Mouse (Mus musculus) 416B (cell line): ENCODE measurements around the gene Hsp90ab1.

Experiments used
- DNase-seq: peaks from one replicate; pipeline ENCODE4 v3.0.0; 2011; ENCODE audit warnings: low read depth

The Hsp90ab1 gene

GRCm38 (mm10) chr17:45596631-45597396, 23.7 kb upstream of the Hsp90ab1 start:
- DNase-seq = peak; percentile 75

GRCm38 (mm10) chr17:45595736-45596390, 22.8 kb upstream of the Hsp90ab1 start:
- no peak for DNase-seq

GRCm38 (mm10) chr17:45594881-45595735, 22.0 kb upstream of the Hsp90ab1 start:
- peak; percentile 43 for DNase-seq

GRCm38 (mm10) chr17:45594195-45594594, 21.1 kb upstream of the Hsp90ab1 start:
- DNase-seq = no peak

- DNase-seq = no peak
Observed at GRCm38 (mm10) chr17:45593479-45593878, 20.4 kb upstream of the Hsp90ab1 start.

- DNase-seq = no peak
Observed at GRCm38 (mm10) chr17:45592606-45593431, 19.7 kb upstream of the Hsp90ab1 start.

- DNase-seq = no peak
Observed at GRCm38 (mm10) chr17:45591701-45592605, 18.9 kb upstream of the Hsp90ab1 start.

GRCm38 (mm10) chr17:45590410-45590809, 17.3 kb upstream of the Hsp90ab1 start:
- DNase-seq = no peak

- DNase-seq = no peak
Observed at GRCm38 (mm10) chr17:45589844-45590243, 16.8 kb upstream of the Hsp90ab1 start.

- no peak for DNase-seq
Observed at GRCm38 (mm10) chr17:45589236-45589635, 16.2 kb upstream of the Hsp90ab1 start.

GRCm38 (mm10) chr17:45588370-45588769, 15.3 kb upstream of the Hsp90ab1 start:
- no peak for DNase-seq

- peak; percentile 52 for DNase-seq
Observed at GRCm38 (mm10) chr17:45586449-45586837, 13.4 kb upstream of the Hsp90ab1 start.

- DNase-seq = no peak
Observed at GRCm38 (mm10) chr17:45585725-45586448, 12.8 kb upstream of the Hsp90ab1 start.

- peak; percentile 68 for DNase-seq
Observed at GRCm38 (mm10) chr17:45584939-45585678, 12.0 kb upstream of the Hsp90ab1 start.

GRCm38 (mm10) chr17:45584096-45584896, 11.2 kb upstream of the Hsp90ab1 start:
- no peak for DNase-seq

- peak; percentile 68 for DNase-seq
Observed at GRCm38 (mm10) chr17:45582715-45583355, 9.8 kb upstream of the Hsp90ab1 start.

GRCm38 (mm10) chr17:45582188-45582587, 9.1 kb upstream of the Hsp90ab1 start:
- DNase-seq = no peak

GRCm38 (mm10) chr17:45581567-45581983, 8.5 kb upstream of the Hsp90ab1 start:
- peak; percentile 93 for DNase-seq
